Mouse (Mus musculus): Measurements from ENCODE around the gene Enpp1. TPM values are rescaled to one million over a fixed set of nuclear protein-coding genes. Genes with fewer than 3 reads are reported as not detected.

The Enpp1 gene
- polyA plus RNA-seq, 1 experiment from 2014 or later: 1.2 TPM

GRCm38 (mm10) chr10:24696761-24697160, 15.2 kb downstream of the Enpp1 start:
- no peaks in the 10 kb centered on the region for H3K4me1 ChIP-seq (ENCODE audit: control insufficient read depth, insufficient read depth, low read length)
- ATAC-seq (ENCODE audit: low FRiP score): no peak
- no peaks in the 10 kb centered on the region for H3K27me3 ChIP-seq (ENCODE audit: control insufficient read depth, insufficient read depth, low read length)
- H3K4me2 ChIP-seq: no peak overlapping the region
- H3K4me3 ChIP-seq (ENCODE audit: low read depth, low read length): no peak overlapping the region
- H3K9ac ChIP-seq (ENCODE audit: low read length): no peak overlapping the region
- WGBS: 89% methylated on average over 3 of the region's 3 CpGs
- peak; percentile 77 for DNase-seq (ENCODE audit: low spot score, missing footprints)
- H3K36me3 ChIP-seq (ENCODE audit: control insufficient read depth, insufficient read depth, low read length): no peaks in the 10 kb centered on the region
- no peaks in the 10 kb centered on the region for H3K9me3 ChIP-seq (ENCODE audit: control insufficient read depth, low read length)
- no peak overlapping the region for H3K27ac ChIP-seq (ENCODE audit: low read depth, low read length)

- WGBS: 83% methylated on average over 5 of the region's 5 CpGs
- Histone ChIP-seq H3K9ac (ENCODE audit: low read length) (no peak overlapping the region), H3K9me3 (ENCODE audit: control insufficient read depth, low read length) (no peaks in the 10 kb centered on the region), H3K4me2 (no peak overlapping the region), H3K36me3 (ENCODE audit: control insufficient read depth, insufficient read depth, low read length) (no peaks in the 10 kb centered on the region), H3K4me3 (ENCODE audit: low read depth, low read length) (no peak overlapping the region), H3K4me1 (ENCODE audit: control insufficient read depth, insufficient read depth, low read length) (no peaks in the 10 kb centered on the region), H3K27ac (ENCODE audit: low read depth, low read length) (no peak overlapping the region), H3K27me3 (ENCODE audit: control insufficient read depth, insufficient read depth, low read length) (no peaks in the 10 kb centered on the region)
- no peak for ATAC-seq (ENCODE audit: low FRiP score)
- DNase-seq (ENCODE audit: low spot score, missing footprints): no peak
These were observed 16.2 kb downstream of the Enpp1 start for GRCm38 (mm10) chr10:24695786-24696185.

- WGBS: 91% methylated on average over 7 of the region's 7 CpGs
These were observed 29.3 kb downstream of the Enpp1 start for GRCm38 (mm10) chr10:24682518-24683104.

GRCm38 (mm10) chr10:24677681-24678080, 34.3 kb downstream of the Enpp1 start:
- WGBS: 92% methylated on average over 18 of the region's 18 CpGs
- no peaks in the 10 kb centered on the region for H3K4me1 ChIP-seq (ENCODE audit: control insufficient read depth, insufficient read depth, low read length)
- no peak overlapping the region for H3K4me2 ChIP-seq
- H3K27me3 ChIP-seq (ENCODE audit: control insufficient read depth, insufficient read depth, low read length): no peaks in the 10 kb centered on the region
- ATAC-seq (ENCODE audit: low FRiP score) (no peak), DNase-seq (ENCODE audit: low spot score, missing footprints) (no peak)
- no peaks in the 10 kb centered on the region for H3K36me3 ChIP-seq (ENCODE audit: control insufficient read depth, insufficient read depth, low read length)
- no peak overlapping the region for H3K4me3 ChIP-seq (ENCODE audit: low read depth, low read length)
- H3K9me3 ChIP-seq (ENCODE audit: control insufficient read depth, low read length): no peaks in the 10 kb centered on the region
- no peak overlapping the region for H3K9ac ChIP-seq (ENCODE audit: low read length)
- H3K27ac ChIP-seq (ENCODE audit: low read depth, low read length): no peak overlapping the region

More at GRCm38 (mm10) chr10:24682518-24683104, 29.3 kb downstream of the Enpp1 start:
- no peak overlapping the region for H3K9ac ChIP-seq (ENCODE audit: low read length)
- no peak overlapping the region for H3K27ac ChIP-seq (ENCODE audit: low read depth, low read length)
- ATAC-seq (ENCODE audit: low FRiP score) (no peak), DNase-seq (ENCODE audit: low spot score, missing footprints) (peak; percentile 69)
- H3K4me3 ChIP-seq (ENCODE audit: low read depth, low read length): no peak overlapping the region
- no peaks in the 10 kb centered on the region for H3K36me3 ChIP-seq (ENCODE audit: control insufficient read depth, insufficient read depth, low read length)
- H3K4me2 ChIP-seq: no peak overlapping the region
- H3K9me3 ChIP-seq (ENCODE audit: control insufficient read depth, low read length): no peaks in the 10 kb centered on the region
- no peaks in the 10 kb centered on the region for H3K4me1 ChIP-seq (ENCODE audit: control insufficient read depth, insufficient read depth, low read length)
- H3K27me3 ChIP-seq (ENCODE audit: control insufficient read depth, insufficient read depth, low read length): no peaks in the 10 kb centered on the region

- H3K9me3 ChIP-seq (ENCODE audit: control insufficient read depth, low read length): no peaks in the 10 kb centered on the region
- H3K4me2 ChIP-seq: no peak overlapping the region
- H3K4me3 ChIP-seq (ENCODE audit: low read depth, low read length): no peak overlapping the region
- no peaks in the 10 kb centered on the region for H3K27me3 ChIP-seq (ENCODE audit: control insufficient read depth, insufficient read depth, low read length)
- H3K4me1 ChIP-seq (ENCODE audit: control insufficient read depth, insufficient read depth, low read length): no peaks in the 10 kb centered on the region
- no peaks in the 10 kb centered on the region for H3K36me3 ChIP-seq (ENCODE audit: control insufficient read depth, insufficient read depth, low read length)
- no peak for ATAC-seq (ENCODE audit: low FRiP score)
- H3K9ac ChIP-seq (ENCODE audit: low read length): no peak overlapping the region
- DNase-seq (ENCODE audit: low spot score, missing footprints): no peak
- 94% methylated on average over 6 of the region's 6 CpGs for WGBS
- H3K27ac ChIP-seq (ENCODE audit: low read depth, low read length): no peak overlapping the region
These were observed 37.7 kb downstream of the Enpp1 start for GRCm38 (mm10) chr10:24674261-24674660.

GRCm38 (mm10) chr10:24672948-24673347, 39.0 kb downstream of the Enpp1 start:
- Histone ChIP-seq H3K4me1 (ENCODE audit: control insufficient read depth, insufficient read depth, low read length) (no peaks in the 10 kb centered on the region), H3K27me3 (ENCODE audit: control insufficient read depth, insufficient read depth, low read length) (no peaks in the 10 kb centered on the region), H3K9me3 (ENCODE audit: control insufficient read depth, low read length) (no peaks in the 10 kb centered on the region), H3K9ac (ENCODE audit: low read length) (no peak overlapping the region), H3K4me2 (no peak overlapping the region), H3K4me3 (ENCODE audit: low read depth, low read length) (no peak overlapping the region), H3K36me3 (ENCODE audit: control insufficient read depth, insufficient read depth, low read length) (no peaks in the 10 kb centered on the region), H3K27ac (ENCODE audit: low read depth, low read length) (no peak overlapping the region)
- ATAC-seq (ENCODE audit: low FRiP score) (no peak), DNase-seq (ENCODE audit: low spot score, missing footprints) (no peak)
- WGBS: 94% methylated on average over 2 of the region's 2 CpGs

- H3K4me2 ChIP-seq: no peak overlapping the region
- 90% methylated on average over 6 of the region's 6 CpGs for WGBS
- no peak for DNase-seq (ENCODE audit: low spot score, missing footprints)
These were observed 41.4 kb downstream of the Enpp1 start for GRCm38 (mm10) chr10:24670548-24670947.

GRCm38 (mm10) chr10:24650990-24651569, 60.9 kb downstream of the Enpp1 start:
- no peak for ATAC-seq (ENCODE audit: low FRiP score)
- peak; percentile 67 for DNase-seq (ENCODE audit: low spot score, missing footprints)
- Histone ChIP-seq H3K9ac (ENCODE audit: low read length) (no peak overlapping the region), H3K27me3 (ENCODE audit: control insufficient read depth, insufficient read depth, low read length) (no peaks in the 10 kb centered on the region), H3K4me1 (ENCODE audit: control insufficient read depth, insufficient read depth, low read length) (no peaks in the 10 kb centered on the region), H3K4me3 (ENCODE audit: low read depth, low read length) (no peak overlapping the region), H3K27ac (ENCODE audit: low read depth, low read length) (no peak overlapping the region), H3K9me3 (ENCODE audit: control insufficient read depth, low read length) (no peaks in the 10 kb centered on the region), H3K4me2 (no peak overlapping the region), H3K36me3 (ENCODE audit: control insufficient read depth, insufficient read depth, low read length) (no peaks in the 10 kb centered on the region)
- 91% methylated on average over 11 of the region's 11 CpGs for WGBS

More at GRCm38 (mm10) chr10:24670548-24670947, 41.4 kb downstream of the Enpp1 start:
- H3K9me3 ChIP-seq (ENCODE audit: control insufficient read depth, low read length): no peaks in the 10 kb centered on the region
- H3K27me3 ChIP-seq (ENCODE audit: control insufficient read depth, insufficient read depth, low read length): no peaks in the 10 kb centered on the region
- no peaks in the 10 kb centered on the region for H3K4me1 ChIP-seq (ENCODE audit: control insufficient read depth, insufficient read depth, low read length)
- H3K9ac ChIP-seq (ENCODE audit: low read length): no peak overlapping the region
- ATAC-seq (ENCODE audit: low FRiP score): no peak
- no peak overlapping the region for H3K27ac ChIP-seq (ENCODE audit: low read depth, low read length)
- no peak overlapping the region for H3K4me3 ChIP-seq (ENCODE audit: low read depth, low read length)
- H3K36me3 ChIP-seq (ENCODE audit: control insufficient read depth, insufficient read depth, low read length): no peaks in the 10 kb centered on the region

- Histone ChIP-seq H3K9me3 (ENCODE audit: control insufficient read depth, low read length) (no peaks in the 10 kb centered on the region), H3K4me2 (no peak overlapping the region), H3K36me3 (ENCODE audit: control insufficient read depth, insufficient read depth, low read length) (no peaks in the 10 kb centered on the region), H3K9ac (ENCODE audit: low read length) (no peak overlapping the region), H3K4me1 (ENCODE audit: control insufficient read depth, insufficient read depth, low read length) (no peaks in the 10 kb centered on the region), H3K27ac (ENCODE audit: low read depth, low read length) (no peak overlapping the region), H3K4me3 (ENCODE audit: low read depth, low read length) (no peak overlapping the region), H3K27me3 (ENCODE audit: control insufficient read depth, insufficient read depth, low read length) (no peaks in the 10 kb centered on the region)
- peak; percentile 35 for DNase-seq (ENCODE audit: low spot score, missing footprints)
- no peak for ATAC-seq (ENCODE audit: low FRiP score)
- 86% methylated on average over 6 of the region's 6 CpGs for WGBS
These were observed 63.8 kb downstream of the Enpp1 start for GRCm38 (mm10) chr10:24647996-24648738.

Measured in midbrain, embryonic 11.5 days (tissue).